Mouse (Mus musculus): ENCODE measurements around the gene Nsun6.

Nsun6 gene

GRCm38 (mm10) chr2:14992531-14992930, 62.3 kb downstream of the Nsun6 start:
- no peak for DNase-seq (ENCODE audit: low spot score in 2 of 2)

DNA sequence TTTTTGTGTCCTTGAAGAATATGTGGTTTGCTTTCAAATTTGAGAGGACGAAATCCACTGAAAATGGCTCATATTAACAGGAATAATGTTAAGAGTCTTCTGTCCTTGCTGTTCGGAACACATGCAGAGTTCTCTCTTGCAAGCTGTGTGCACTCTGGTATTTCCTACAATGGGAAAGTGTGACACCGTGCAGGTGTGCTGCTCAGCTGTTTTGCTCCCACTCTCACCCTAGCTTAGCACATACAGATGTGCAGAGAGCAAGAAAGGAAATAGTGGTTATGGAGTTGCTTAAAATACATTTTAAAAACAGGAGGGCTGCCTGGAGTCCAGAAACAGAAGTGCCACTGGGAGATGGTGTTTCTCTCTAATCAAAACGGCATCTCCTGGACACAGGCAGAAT, 65.5 kb downstream of the Nsun6 start:
- DNase-seq (ENCODE audit: low spot score in 2 of 2) = no peak

DNA sequence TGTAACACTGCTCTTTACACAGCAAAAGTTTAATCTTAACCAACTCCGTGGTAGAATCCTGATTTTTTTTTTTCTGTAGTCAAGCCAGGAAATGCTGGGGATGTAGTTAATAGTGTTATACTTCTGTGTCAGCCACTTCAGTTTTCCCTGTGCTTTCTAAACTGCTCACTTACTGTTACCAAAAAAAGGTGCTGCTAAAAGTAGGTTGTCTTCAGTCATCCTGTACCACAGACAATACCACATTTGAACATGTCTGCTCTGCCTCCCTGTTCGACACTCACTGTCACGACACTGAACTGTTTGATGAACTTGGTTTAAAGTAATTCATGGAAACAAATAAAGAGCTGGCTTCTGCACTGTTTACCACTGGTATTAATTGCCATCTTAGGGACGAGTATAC, 66.4 kb downstream of the Nsun6 start:
- DNase-seq (ENCODE audit: low spot score in 2 of 2) = no peak

DNA sequence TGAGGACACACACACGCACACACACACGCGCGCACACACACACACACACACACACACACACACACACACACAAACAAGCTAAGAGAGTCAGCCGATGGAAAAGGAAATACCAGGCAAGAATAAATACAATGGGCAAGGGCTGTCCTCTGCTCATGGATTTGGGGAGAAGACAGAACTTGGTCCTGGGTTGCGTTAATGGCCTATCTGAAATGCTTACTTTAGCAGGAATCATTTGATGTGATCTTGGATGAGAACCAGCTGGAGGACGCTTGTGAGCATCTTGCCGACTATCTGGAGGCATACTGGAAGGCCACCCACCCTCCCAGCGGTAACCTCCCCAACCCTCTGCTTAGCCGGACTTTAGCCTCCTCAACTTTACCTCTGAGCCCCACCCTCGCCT, 70.8 kb downstream of the Nsun6 start:
- DNase-seq (ENCODE audit: low spot score in 2 of 2) = no peak

GRCm38 (mm10) chr2:14961493-14961892, 93.4 kb downstream of the Nsun6 start:
- no peak for DNase-seq (ENCODE audit: low spot score in 2 of 2)

- DNase-seq (ENCODE audit: low spot score in 2 of 2) = no peak
Observed at GRCm38 (mm10) chr2:14960963-14961488, 93.8 kb downstream of the Nsun6 start.

GRCm38 (mm10) chr2:14953090-14953489, 101.8 kb downstream of the Nsun6 start:
- no peak for DNase-seq (ENCODE audit: low spot score in 2 of 2)
